Mouse (Mus musculus) adrenal gland, adult 2 months (tissue): ENCODE results near the gene Myo15b. TPM values are rescaled to one million over a fixed set of nuclear protein-coding genes. Genes with fewer than 3 reads are reported as not detected.

Source experiments
- DNase-seq: peaks from one replicate; pipeline ENCODE4 v3.0.0; 2021
- long read RNA-seq: library from polyadenylated mRNA; stranded (forward); transcript quantifications from one replicate; pipeline ENCODE4 v2.0.0, GENCODE M21; 2021
- polyA plus RNA-seq: library from polyadenylated mRNA; depleted of rRNA; stranded (reverse); fragments of >200 nt; gene quantifications from 2 replicates; pipeline ENCODE4 v1.2.3, GENCODE M21; 2012; rRNA removed
- total RNA-seq, 2 experiments: library from RNA; stranded (reverse); gene quantifications; 2 replicates each; pipeline ENCODE4 v1.2.3; 2021

The Myo15b gene
- total RNA-seq (under 1 TPM in 1 of 2 experiments, not detected in 1; 0.35 TPM), polyA plus RNA-seq (0.13 and 0.47 TPM in 2 replicates)
- long read RNA-seq, result 0 reads

GRCm38 (mm10) chr11:115858354-115858753 is at the start of gene Myo15b:
TSS of gene Myo15b (plus strand) at chr11:115858406.
- DNase-seq, result no peak

- peak; percentile 46 for DNase-seq
Observed at GRCm38 (mm10) chr11:115808696-115809310, 49.4 kb upstream of the Myo15b start.

- DNase-seq, result peak; percentile 75
Observed at GRCm38 (mm10) chr11:115809311-115809781, 48.9 kb upstream of the Myo15b start.

- peak; percentile 89 for DNase-seq
Observed at GRCm38 (mm10) chr11:115810377-115810776, 47.8 kb upstream of the Myo15b start.

GRCm38 (mm10) chr11:115811381-115812093 is 46.7 kb upstream of the Myo15b start:
- no peak for DNase-seq

GRCm38 (mm10) chr11:115812095-115812494 is 46.1 kb upstream of the Myo15b start:
- DNase-seq, result peak; percentile 82

GRCm38 (mm10) chr11:115812533-115813420 is 45.4 kb upstream of the Myo15b start:
- DNase-seq, result peak; percentile 79

GRCm38 (mm10) chr11:115813507-115814296 is 44.5 kb upstream of the Myo15b start, which contains the start of gene Caskin2:
TSS of gene Caskin2 (minus strand) at chr11:115813639.
- peak; percentile 98 for DNase-seq

- peak; percentile 94 for DNase-seq
Observed at GRCm38 (mm10) chr11:115814605-115815450, 43.4 kb upstream of the Myo15b start, which contains the start of gene Tsen54. TSS of gene Tsen54 (plus strand) at chr11:115814724.

- no peak for DNase-seq
Observed at GRCm38 (mm10) chr11:115817331-115817730, 40.9 kb upstream of the Myo15b start.

GRCm38 (mm10) chr11:115819915-115820623 is 38.1 kb upstream of the Myo15b start:
- DNase-seq, result no peak

- DNase-seq, result no peak
Observed at GRCm38 (mm10) chr11:115821001-115821400, 37.2 kb upstream of the Myo15b start.

- peak; percentile 95 for DNase-seq
Observed at GRCm38 (mm10) chr11:115823774-115824740, 34.1 kb upstream of the Myo15b start, which contains the start of gene Llgl2. TSS of gene Llgl2 (plus strand) at chr11:115824049.

GRCm38 (mm10) chr11:115824813-115825212 is 33.4 kb upstream of the Myo15b start:
- DNase-seq, result no peak

- DNase-seq, result no peak
Observed at GRCm38 (mm10) chr11:115826487-115826886, 31.7 kb upstream of the Myo15b start.

- DNase-seq, result no peak
Observed at GRCm38 (mm10) chr11:115827624-115828023, 30.6 kb upstream of the Myo15b start.

- DNase-seq, result no peak
Observed at GRCm38 (mm10) chr11:115829036-115829435, 29.2 kb upstream of the Myo15b start.
